Mouse (Mus musculus): ENCODE results near the gene Igfals. TPM values are rescaled to one million over a fixed set of nuclear protein-coding genes. Genes with fewer than 3 reads are reported as not detected.

Gene Igfals
- total RNA-seq, 2 experiments from 2014 or later, result not detected

DNA sequence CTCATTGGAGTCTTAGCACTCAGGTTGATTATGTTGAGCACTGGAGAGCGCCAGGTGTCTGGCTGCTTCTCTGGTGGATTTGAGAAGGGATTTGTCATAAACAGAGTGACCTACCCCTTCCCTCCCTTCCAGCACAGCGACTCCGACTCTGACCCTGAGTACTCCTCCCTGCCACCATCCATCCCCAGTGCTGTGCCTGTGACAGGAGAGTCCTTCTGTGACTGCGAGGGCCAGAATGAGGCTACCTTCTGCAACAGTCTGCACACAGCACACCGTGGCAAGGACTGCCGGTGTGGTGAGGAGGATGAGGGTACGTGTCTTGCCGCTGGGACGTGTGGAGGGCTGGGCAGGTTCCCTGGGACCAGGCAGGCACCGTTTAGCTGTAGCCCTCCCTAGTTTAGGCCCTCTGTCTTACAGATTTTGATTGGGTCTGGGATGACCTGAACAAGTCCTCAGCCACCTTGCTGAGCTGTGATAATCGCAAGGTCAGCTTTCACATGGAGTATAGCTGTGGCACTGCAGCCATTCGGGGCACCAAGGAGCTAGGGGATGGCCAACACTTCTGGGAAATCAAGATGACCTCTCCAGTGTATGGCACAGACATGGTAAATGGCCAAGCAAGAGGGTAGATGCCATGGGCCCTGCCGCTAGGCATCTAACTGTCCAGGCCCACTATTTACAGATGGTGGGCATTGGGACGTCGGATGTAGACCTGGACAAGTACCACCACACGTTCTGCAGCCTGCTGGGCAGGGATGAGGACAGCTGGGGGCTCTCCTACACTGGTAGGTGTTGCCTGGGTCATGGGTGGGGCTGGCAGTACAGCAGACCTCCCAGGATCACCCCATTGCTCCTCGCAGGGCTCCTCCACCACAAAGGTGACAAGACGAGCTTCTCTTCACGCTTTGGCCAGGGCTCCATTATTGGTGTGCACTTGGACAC is 24.6 kb downstream of the Igfals start:
- ATAC-seq (replicated peaks; ENCODE audit: low FRiP score, low TSS enrichment, poor library complexity, severe bottlenecking), result no peak

DNA sequence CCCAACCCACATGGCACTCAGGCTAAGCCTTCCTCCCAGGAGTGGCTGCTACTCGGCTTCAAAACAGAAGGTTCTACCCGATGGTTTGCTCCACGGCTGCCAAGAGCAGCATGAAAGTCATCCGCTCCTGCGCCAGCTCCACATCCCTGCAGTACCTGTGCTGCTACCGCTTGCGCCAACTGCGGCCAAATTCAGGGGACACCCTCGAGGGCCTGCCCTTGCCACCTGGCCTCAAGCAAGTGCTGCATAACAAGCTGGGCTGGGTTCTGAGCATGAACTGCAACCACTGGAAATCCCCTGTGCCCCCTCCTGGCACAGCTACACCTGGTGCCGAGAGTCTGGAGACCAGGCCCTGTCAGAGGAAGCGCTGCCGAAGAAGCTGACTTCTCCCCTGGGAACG is 25.5 kb downstream of the Igfals start:
- no peak for ATAC-seq (replicated peaks; ENCODE audit: low FRiP score, low TSS enrichment, poor library complexity, severe bottlenecking)

DNA sequence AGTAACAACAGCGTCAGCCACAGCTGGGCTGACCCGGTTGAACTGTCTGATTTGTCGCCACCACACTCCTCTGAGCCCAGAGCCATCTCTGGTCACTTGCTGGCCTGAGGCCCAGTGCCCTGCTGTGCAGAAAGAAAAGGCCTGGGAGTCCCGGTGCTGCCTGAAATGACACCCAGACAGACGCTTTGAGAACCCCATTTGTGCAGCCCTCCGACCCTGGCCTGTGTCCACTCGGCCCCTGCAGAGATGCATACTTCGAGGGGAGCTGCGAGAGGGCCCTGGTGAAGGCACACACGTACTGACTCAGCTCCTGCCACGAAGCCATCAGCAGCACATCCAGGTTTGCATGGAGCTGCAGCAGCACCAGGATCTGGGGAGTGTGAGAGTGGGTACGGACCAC is 27.0 kb downstream of the Igfals start:
- ATAC-seq (replicated peaks; ENCODE audit: low FRiP score, low TSS enrichment, poor library complexity, severe bottlenecking), result no peak

GRCm38 (mm10) chr17:24893276-24893675 is 27.5 kb downstream of the Igfals start:
- ATAC-seq (replicated peaks; ENCODE audit: low FRiP score, low TSS enrichment, poor library complexity, severe bottlenecking), result no peak

GRCm38 (mm10) chr17:24894061-24894994 is 28.5 kb downstream of the Igfals start:
- 0 out of 2 replicates have a peak, but pooled peaks have one; percentile 2 for ATAC-seq (replicated peaks; ENCODE audit: low FRiP score, low TSS enrichment, poor library complexity, severe bottlenecking)

GRCm38 (mm10) chr17:24894995-24895547 is 29.3 kb downstream of the Igfals start, which contains the start of the genes Eme2 and Mrps34:
Gene Eme2, minus strand, starts transcription at chr17:24895087.
Gene Mrps34, plus strand, starts transcription at chr17:24895116.
- peak; percentile 39 for ATAC-seq (replicated peaks; ENCODE audit: low FRiP score, low TSS enrichment, poor library complexity, severe bottlenecking)

GRCm38 (mm10) chr17:24895571-24896240 is 29.9 kb downstream of the Igfals start:
- ATAC-seq (replicated peaks; ENCODE audit: low FRiP score, low TSS enrichment, poor library complexity, severe bottlenecking), result no peak

DNA sequence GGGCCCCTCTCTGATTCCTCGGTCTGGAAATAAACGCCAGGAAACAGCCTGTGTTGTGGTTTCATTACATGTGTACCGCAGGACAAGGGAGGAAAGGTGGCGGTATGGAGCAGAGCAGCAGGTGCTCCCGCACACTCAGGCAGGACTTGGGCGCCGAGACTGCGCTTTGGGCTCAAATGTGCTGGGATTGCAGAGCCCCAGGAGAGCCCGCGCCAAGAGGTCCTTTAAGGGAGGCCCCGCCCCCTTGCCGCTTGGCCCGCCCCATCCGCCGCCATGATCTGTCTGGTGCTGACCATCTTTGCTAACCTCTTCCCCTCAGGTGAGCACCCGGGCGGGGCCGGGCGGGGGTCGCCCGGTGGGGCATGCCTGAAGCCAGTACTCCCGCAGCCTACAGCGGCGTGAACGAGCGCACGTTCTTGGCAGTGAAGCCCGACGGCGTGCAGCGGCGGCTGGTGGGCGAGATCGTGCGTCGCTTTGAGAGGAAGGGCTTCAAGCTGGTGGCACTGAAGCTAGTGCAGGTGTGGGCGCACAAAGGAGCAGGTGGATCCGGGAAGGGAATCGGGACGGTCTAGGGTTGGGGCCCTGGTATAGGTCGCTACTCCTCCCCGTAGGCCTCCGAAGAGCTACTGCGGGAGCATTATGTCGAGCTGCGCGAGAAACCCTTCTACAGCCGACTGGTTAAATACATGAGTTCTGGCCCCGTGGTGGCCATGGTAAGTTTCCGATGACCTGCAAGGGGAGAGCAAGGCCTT is 30.6 kb downstream of the Igfals start, which contains the start of gene Nme3:
TSS of gene Nme3 (plus strand) at position 260 of the 752 bp plus-strand sequence.
- ATAC-seq (replicated peaks; ENCODE audit: low FRiP score, low TSS enrichment, poor library complexity, severe bottlenecking), result peak; percentile 39; the same call in 1 of the 2 replicates

GRCm38 (mm10) chr17:24896993-24897269 is 31.1 kb downstream of the Igfals start:
- no peak for ATAC-seq (replicated peaks; ENCODE audit: low FRiP score, low TSS enrichment, poor library complexity, severe bottlenecking)

DNA sequence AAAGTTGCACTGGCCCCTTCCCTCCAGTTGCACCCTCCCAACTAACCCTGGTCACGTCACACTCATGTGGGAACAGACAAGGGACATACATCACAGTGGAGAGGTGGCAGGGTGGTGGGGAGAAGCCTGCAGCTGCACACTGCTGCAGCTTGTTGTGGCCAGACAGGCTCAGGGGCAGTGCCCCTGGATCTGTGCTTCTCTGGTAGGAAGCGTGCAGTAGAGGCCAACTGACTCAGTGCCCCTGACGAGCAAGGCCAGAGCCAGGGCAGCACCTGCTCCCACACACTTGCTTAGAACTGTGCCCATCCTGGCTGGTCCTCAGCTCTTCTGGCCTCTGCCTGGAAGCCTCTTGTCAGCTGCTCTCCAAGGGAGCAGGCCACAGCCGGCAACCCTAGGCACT is 31.8 kb downstream of the Igfals start:
- ATAC-seq (replicated peaks; ENCODE audit: low FRiP score, low TSS enrichment, poor library complexity, severe bottlenecking), result no peak

DNA sequence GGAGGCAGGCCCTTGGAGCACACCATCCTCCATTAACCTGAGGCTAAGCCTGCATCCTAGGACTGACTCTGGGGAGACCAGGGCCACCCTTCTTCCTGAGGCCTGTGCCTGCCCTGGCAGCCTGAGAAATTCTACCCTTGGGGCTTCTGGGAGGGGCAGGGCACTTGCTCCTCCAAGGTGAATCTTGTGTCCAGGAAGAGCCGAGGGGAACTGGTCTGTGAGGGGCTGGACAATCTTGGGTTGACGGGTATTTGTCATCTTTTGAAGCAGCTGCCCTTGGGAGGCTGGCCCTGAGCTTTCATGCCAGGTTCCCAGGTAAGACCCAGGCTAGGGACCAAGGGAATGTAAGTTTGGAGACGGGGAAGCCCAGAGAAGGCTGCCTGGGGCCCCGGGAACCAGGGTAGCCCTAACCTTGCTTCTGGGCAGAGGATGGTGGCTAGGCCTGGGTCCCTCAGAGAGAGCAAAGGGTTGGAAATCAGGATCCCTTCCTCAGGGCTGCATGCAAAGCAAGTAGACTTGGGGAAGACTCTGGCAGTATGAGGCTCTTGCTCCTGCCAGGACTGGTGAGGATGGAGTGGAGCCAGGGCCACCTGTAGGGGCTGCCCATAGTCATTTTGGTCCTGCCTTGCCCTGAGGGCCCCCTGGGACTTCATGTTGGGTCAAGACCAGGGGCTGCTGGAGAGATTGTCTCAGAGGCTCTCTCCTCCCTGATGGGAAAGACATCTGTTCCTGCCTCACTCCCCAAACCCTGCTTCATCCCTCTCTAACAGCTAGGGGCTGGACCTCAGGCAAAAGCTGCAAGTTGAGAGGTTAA is 32.5 kb downstream of the Igfals start:
- ATAC-seq (replicated peaks; ENCODE audit: low FRiP score, low TSS enrichment, poor library complexity, severe bottlenecking), result no peak

DNA sequence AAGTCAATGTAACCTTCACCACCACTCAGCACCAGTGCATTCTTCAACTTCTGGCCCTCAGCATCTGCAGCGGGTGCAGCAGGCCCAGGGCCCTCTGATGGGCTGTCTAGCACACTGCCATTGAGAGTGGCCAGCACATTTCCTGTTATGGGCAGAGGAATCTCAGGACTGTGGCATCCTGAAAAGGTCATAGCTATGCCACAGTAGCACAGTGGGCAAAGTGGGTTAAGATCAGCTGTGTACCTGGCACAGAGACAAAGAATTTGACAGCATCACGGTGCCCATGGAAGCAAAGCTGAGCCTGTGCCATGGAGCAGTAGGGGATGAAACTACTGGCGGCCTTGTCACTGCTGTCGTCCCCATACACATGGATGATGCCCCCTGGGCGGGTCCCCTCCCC is 33.4 kb downstream of the Igfals start:
- no peak for ATAC-seq (replicated peaks; ENCODE audit: low FRiP score, low TSS enrichment, poor library complexity, severe bottlenecking)

DNA sequence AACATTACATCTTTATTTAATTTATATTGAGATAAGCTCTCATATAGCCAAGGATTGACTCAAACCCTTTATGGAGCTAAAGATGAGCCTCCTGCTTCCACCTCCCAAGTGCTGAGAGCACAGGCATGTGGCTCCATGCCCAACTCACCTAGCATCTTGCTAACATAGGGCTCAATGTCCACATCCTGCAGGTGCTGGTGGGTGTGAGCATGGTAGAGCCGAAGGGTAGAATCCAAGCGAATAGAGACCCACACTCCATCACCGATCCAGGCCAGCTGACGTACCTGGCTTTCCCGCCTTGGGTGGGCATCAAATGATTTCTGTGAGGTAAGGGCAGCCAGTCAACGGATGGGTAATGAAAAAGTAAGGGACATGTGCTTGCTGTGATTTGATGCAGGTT is 34.2 kb downstream of the Igfals start:
- no peak for ATAC-seq (replicated peaks; ENCODE audit: low FRiP score, low TSS enrichment, poor library complexity, severe bottlenecking)

DNA sequence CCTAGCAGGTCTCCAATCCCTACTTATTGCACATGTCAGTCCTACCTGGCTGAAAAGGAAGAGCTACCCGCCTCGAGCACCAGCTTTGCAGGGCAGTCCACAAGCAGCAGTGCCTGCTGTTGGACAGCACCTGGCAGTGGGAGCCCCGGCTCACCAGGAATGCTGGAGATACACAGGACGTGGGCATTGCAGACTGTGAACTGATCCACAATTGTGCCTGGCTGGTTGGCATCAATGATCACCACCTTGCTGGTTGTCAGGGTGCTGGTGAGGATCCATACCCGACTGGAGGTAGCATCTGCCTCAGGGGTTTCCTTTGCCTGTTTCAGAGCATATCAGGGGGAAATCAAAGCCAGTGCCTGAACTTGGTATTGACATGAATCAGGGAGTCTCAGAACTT is 36.3 kb downstream of the Igfals start:
- ATAC-seq (replicated peaks; ENCODE audit: low FRiP score, low TSS enrichment, poor library complexity, severe bottlenecking), result no peak

DNA sequence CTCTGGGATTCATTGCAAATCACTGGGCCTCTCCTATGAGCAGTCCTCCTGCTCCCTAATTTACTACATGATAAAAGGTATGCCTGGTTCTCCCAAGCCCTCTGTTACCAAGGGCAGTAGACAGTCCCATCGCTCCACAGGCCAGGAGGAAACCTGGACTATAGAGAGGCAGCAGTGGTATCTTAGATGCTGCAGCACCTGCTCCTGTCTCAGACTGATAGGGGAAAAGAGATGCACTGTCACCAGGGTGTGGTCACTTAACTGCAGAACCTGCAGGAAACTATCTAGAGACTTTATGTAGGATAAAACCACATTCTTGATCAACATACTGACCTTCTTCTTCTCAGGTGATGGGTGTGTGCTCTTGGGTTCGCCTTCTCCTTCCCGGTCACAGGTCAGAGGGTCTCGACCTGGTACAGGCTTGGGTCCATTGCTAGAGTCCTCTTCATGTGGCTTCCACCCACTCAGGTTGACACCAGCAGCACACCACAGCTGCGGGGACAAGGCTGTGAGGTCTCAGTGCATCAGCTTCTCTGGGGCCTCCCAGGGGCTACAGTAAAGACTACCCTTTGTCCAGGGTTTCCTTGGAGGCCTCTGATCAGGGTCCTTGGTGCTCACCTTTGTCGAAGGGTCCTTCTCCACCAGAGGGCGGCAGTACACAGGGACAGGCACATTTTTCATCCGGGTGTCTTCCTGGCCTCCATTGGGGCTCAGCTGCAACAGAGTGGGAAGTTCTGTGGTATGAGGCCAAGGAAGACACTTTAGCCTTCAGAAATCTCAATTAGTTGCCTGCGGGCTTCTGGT is 37.1 kb downstream of the Igfals start:
- peak; percentile 87 for ATAC-seq (replicated peaks; ENCODE audit: low FRiP score, low TSS enrichment, poor library complexity, severe bottlenecking)

DNA sequence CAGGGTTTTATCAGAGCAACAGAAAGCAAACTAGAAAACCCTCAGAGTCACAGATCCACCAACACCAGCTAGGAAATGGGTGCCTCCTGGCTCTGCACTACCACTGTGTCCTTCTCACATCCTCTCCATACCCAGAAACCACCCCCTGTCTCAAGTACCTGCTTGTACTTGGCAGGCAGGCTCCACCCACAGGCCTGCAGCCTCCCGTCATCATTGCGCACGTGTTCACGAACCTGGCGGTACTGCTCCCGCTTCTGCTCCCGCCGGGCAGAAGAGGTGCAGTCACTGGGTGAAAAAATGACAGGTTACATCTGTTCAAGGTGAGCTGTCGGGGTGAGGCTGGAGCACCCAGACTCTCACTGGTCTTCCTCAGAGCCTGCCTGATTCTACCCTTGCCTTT is 38.0 kb downstream of the Igfals start:
- no peak for ATAC-seq (replicated peaks; ENCODE audit: low FRiP score, low TSS enrichment, poor library complexity, severe bottlenecking)

DNA sequence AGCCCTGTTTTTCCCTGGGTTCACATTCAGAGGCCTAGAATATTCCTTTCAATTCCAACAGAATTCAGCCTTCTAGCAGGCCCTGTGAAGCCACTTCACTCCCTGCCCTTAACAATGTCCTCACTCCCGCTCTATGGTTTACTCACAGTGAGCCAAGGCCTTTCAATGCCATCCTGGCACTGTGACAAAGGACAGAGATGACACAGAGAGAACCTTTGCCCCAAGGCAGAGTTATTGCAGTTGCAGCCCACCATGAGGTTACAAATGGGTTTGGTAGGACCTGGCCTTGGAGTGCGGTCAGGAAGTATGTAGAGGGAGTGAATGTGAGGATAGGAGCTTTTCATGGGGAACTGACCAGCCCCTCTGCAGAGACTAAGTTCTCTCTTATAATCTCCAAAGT is 41.8 kb downstream of the Igfals start:
- no peak for ATAC-seq (replicated peaks; ENCODE audit: low FRiP score, low TSS enrichment, poor library complexity, severe bottlenecking)
